In genomic region chr3:142560296-142560948, GRCm38 (mm10) we compare ENCODE assay signal across 8 mouse cellular contexts. TPM values are rescaled to one million over a fixed set of nuclear protein-coding genes. Genes with fewer than 3 reads are reported as not detected.
DNase-seq lines count a peak whose midpoint lies in the region; ATAC-seq lines count a peak whose summit lies in the region.

No protein-coding gene starts in this region.

- H3K36me3 ChIP-seq in hindbrain, embryonic 14.5 days (replicated peaks; ENCODE audit: control insufficient read depth, insufficient read depth): no peaks in the 10 kb centered on the region

- H3K4me2 ChIP-seq in hindbrain, embryonic 14.5 days (replicated peaks): peak overlapping the region; percentile 39

- peak; percentile 79; the same call in 1 of the 2 replicates for ATAC-seq in hindbrain, embryonic 14.5 days (ENCODE audit: low FRiP score)

- no peaks in the 10 kb centered on the region for H3K27me3 ChIP-seq in hindbrain, embryonic 14.5 days (ENCODE audit: control insufficient read depth, insufficient read depth, low read length)

- no peaks in the 10 kb centered on the region for H3K9me3 ChIP-seq in hindbrain, embryonic 14.5 days (ENCODE audit: control insufficient read depth, low read length)

- peak overlapping the region; percentile 13; the same call in 1 of the 2 replicates for H3K4me3 ChIP-seq in hindbrain, embryonic 14.5 days (replicated peaks; ENCODE audit: low read length)

- H3K9ac ChIP-seq in hindbrain, embryonic 14.5 days: no peak overlapping the region

- WGBS in hindbrain, embryonic 14.5 days: 26% methylated on average over 12 of the region's 12 CpGs

- peak; percentile 83 for DNase-seq in T-cell, adult 2 months (ENCODE audit: low spot score)
- DNase-seq in cerebellum, postnatal 25 days: peak; percentile 81 to 88
- DNase-seq in frontal cortex, postnatal 25 days (ENCODE audit: low spot score in 2 of 2): peak; percentile 63 to 74
- peak; percentile 84 for DNase-seq in hindbrain, embryonic 14.5 days (ENCODE audit: low spot score)
- peak; percentile 49 to 81 for DNase-seq in layer of hippocampus, postnatal 25 days (ENCODE audit: extremely low spot score in 1 of 2, low spot score in 1 of 2)
- DNase-seq in lung, postnatal 25 days (ENCODE audit: low spot score): peak; percentile 90
- peak; percentile 93 for DNase-seq in retina, embryonic 14.5 days (ENCODE audit: low spot score)
- DNase-seq in thymus, postnatal 36 days: peak; percentile 89

- no peak overlapping the region for H3K27ac ChIP-seq in hindbrain, embryonic 14.5 days

- H3K4me1 ChIP-seq in hindbrain, embryonic 14.5 days (replicated peaks; ENCODE audit: control insufficient read depth, insufficient read depth, low read length): 0 out of 2 replicates have a peak, but pooled peaks cover 3% of the 10 kb centered on the region

RNA-seq across cellular contexts. Expression of gene Gbp3, which starts 0.6 kb away (rescaled TPM):
- 0.65 and 1.7 TPM in 2 replicates for polyA plus RNA-seq in hindbrain, embryonic 14.5 days (2014; fragmentation: Nextera tagmentation; extraction: Ambion mirVana)
- total RNA-seq in layer of hippocampus, postnatal 25 days (2021): 1 to 10 TPM; 2.4 to 3.2 TPM

RNA-seq across cellular contexts. Expression of gene Gbp7, which starts 30.3 kb away (rescaled TPM):
- 2.5 and 2.8 TPM in 2 replicates for polyA plus RNA-seq in hindbrain, embryonic 14.5 days (2014; fragmentation: Nextera tagmentation; extraction: Ambion mirVana)
- 1 to 10 TPM; 2.2 TPM for total RNA-seq in layer of hippocampus, postnatal 25 days (2021)

RNA-seq across cellular contexts. Expression of gene Gbp2b, which starts 34.2 kb away (rescaled TPM):
- not detected in 2 replicates for polyA plus RNA-seq in hindbrain, embryonic 14.5 days (2014; fragmentation: Nextera tagmentation; extraction: Ambion mirVana)
- under 1 TPM in 1 of 2 experiments, not detected in 1; 0.10 TPM for total RNA-seq in layer of hippocampus, postnatal 25 days (2021)

RNA-seq across cellular contexts. Expression of gene Gbp2, which starts 60.0 kb away (rescaled TPM):
- 0.32 and 0.89 TPM in 2 replicates for polyA plus RNA-seq in hindbrain, embryonic 14.5 days (2014; fragmentation: Nextera tagmentation; extraction: Ambion mirVana)
- 1 to 10 TPM; 1.3 to 1.5 TPM for total RNA-seq in layer of hippocampus, postnatal 25 days (2021)
